Mouse (Mus musculus): ENCODE measurements around the gene Ebf3.

The Ebf3 gene

GRCm38 (mm10) chr7:137313904-137314691 is at the start of gene Ebf3:
Ebf3 (minus strand) TSS chr7:137314445.
- peak; percentile 89 for DNase-seq (ENCODE audit: low spot score in 2 of 2)

DNA sequence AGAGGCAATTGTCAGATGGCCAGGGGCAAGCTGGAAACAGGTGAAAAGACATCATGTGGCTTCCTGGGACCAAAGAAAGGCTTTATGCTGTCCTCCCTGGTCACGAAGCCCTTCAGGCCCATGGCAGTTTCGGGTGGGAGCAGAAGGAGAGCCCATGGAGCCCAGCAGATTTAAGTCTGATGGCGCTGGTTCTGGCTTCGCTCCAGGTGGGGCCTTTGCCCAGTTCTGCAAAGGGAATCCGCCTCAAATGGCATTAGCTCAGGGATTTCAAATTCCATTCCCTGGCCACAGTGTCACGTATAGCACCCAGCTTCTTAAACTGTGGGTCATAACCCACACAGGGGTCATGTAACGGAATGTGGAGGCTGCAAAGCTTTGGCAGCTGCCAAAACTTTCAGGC is 32.6 kb upstream of the Ebf3 start:
- no peak for DNase-seq (ENCODE audit: low spot score in 2 of 2)

- peak; percentile 35 to 43 for DNase-seq (ENCODE audit: low spot score in 2 of 2)
Measured at GRCm38 (mm10) chr7:137346068-137346467, 31.8 kb upstream of the Ebf3 start.

DNA sequence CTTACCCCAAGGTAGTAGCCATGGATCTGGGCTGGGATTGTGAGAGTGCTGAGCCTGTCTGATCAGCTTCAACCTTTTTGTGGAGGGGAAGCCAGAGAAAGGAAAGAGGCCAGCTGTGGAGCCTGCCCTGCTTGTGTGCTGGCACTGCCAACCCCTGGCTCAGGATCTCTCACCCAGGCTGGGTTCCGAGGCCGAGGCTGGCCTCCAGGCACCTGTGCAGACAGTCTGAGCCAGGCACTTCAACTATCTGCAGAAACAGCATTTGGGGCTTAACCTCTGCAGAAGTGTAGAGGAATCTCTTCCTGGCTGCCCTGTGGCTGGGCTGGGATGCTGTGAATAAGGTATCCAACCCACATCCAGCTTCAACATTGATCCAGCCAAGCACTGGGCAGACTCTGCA is 19.7 kb upstream of the Ebf3 start:
- DNase-seq (ENCODE audit: low spot score in 2 of 2): no peak

DNA sequence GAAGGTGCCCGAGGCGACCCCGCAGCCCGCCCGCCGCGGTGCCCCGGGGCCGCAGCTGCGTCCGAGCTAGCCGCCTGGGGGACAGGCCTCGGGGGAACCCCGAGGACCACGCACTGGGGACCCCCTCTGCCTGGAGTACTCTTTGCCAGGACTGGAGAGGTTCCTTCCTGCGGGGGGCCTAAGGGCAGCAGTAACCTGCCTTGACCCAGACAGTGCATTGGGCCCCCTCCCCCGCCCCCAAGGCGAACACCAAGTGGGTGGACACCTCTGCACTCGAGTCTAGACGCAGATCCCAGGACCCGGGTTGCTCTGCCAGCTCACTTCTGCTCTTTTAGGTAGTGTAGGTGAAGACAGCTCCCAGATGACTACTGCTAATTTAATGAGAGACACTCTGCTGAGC is 8.7 kb upstream of the Ebf3 start:
- DNase-seq (ENCODE audit: low spot score in 2 of 2): no peak

GRCm38 (mm10) chr7:137321961-137322784 is 7.9 kb upstream of the Ebf3 start:
- DNase-seq (ENCODE audit: low spot score in 2 of 2): no peak

DNA sequence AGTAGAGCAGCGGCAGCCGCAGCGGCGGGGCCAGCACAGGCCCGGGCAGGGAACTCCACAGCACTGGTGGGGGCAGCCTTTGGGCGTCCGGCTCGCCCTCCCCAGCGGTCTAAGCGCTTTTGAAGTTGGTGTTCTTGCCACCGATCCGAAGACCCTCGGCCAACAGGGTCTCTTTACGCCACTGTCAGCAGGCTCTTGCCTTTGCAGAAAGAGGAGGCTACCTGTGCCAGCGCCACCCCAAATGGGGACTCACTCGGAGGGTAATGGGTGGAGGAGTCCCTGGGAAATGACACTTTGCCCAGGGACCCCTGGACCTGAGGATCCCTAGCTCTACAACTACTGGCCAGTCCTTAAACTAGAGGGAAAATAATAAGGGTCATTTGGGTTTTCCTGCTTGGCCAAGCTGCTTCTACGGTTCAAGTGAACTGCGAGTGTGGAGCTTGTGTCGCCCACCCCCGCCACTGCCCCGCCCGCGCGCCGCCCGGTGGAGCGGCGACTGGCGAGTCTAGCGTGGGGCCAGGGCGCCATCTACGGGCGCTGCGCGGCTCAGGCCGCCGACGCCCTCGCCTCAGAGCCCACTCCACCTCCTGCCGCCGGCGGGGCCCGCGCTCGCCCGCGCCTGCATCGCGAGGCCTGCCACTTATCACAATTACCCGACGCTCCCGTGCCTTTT is 7.0 kb upstream of the Ebf3 start:
- DNase-seq (ENCODE audit: low spot score in 2 of 2): no peak

- DNase-seq (ENCODE audit: low spot score in 2 of 2): no peak
Measured at GRCm38 (mm10) chr7:137320320-137320719, 6.1 kb upstream of the Ebf3 start.

GRCm38 (mm10) chr7:137318924-137319885 is 5.0 kb upstream of the Ebf3 start:
- no peak for DNase-seq (ENCODE audit: low spot score in 2 of 2)

DNA sequence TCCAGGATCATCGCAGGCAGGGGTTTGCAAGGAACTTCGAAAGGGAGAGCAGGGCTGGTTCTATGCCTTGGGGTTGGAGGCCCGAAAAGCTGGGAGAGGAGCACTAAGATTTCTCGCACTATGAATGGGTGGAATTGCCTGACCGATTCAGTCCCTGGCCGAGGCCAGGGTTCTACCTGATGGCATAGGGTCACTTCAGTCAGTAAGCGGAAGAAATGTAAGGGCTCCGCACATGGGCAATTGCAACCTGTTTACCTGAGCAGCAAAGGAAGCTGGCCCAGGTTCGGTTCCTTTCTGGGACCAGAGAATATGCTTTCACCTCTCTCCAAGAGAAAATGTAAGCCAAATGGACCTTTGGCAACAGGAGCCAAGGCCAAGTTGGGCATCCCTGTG is 4.1 kb upstream of the Ebf3 start:
- DNase-seq (ENCODE audit: low spot score in 2 of 2): no peak

DNA sequence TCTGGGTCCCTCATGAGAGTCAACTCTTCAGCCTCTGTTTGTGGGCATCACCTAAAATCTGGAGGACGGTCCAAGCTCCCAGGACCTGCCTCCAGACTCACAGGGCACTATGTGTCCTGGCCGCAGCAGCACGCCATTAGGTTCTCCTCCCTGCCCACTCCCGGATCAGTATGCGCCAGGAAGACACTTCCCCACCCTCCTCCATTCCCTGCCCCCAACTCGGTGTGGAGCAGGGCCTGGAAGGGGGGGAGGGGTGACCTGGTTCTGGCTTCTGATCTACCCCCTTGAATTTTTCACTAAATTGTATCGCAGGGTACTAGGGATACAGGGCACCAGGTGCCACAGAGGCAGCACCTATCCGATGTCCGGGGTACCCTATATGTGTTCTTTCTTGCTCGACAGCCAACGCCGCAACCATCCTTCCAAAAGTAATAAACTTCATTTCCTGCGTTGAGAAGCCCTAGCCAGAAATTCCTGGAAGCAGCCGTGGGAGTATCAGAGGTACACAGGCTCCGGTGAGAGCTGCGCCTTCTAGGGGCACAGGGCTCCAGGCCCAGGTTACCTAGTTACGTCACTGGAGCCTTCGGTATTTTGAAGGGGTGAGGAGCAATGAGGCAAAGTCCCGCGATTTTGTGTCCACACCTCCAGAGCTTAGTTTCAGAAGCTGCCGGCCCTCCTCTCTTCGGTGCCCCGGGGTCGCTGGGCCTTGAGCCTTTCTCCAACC is 3.6 kb upstream of the Ebf3 start:
- DNase-seq (ENCODE audit: low spot score in 2 of 2): no peak

GRCm38 (mm10) chr7:137316926-137317658 is 2.8 kb upstream of the Ebf3 start:
- no peak for DNase-seq (ENCODE audit: low spot score in 2 of 2)

DNA sequence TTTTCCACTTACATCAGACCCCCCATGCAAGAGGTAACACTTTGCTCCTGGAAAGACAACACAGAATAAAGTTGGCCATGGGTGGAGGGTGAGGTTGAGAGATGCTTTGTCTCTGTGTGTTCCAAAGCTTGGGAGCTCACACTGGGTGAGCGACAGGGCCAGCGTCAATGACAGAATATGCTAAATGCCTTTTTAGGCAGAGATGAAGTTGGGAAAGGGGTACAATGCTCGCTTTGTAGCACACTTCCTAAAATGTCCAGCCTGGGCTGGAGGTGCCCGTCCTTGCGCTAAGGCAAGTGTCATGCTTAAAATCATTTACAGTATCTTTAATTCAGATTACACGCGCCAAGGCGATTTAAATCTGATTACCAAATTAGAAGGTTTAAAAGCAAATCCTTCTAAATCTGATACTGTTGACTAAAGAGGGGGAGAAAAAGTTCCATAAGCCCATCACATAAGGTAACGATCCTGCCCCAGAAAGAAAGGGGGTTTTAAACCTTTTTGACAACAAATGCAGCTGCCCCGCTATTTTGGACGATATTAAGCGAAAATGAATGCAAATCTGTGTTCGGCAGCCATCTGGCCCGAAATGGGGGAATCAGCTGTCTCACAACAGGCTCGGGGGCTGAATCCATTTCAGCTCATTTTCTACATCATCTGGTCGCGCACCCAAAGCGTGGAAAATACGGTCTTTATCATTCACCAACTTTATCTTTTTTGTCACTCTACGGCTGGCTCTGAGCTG is 2.1 kb upstream of the Ebf3 start:
- no peak for DNase-seq (ENCODE audit: low spot score in 2 of 2)

DNA sequence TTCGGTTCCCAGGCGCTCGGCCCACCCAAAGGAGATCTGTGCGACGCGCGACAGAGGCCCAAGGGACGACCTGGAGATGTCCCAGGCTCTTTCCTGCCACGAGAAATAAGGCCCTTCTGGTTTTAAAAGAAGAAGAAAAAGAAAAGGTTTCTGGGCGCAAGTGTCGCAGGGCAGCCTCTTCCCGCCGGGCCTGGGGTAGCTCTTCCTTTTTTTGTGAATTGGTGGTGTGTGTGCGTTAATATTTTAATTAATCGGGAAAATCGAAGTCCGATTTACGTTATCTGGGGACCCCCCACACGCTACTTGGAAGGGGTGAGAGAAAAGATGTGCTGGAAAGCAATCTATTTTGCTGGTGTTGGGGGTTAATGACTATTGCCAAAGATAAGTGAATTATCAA is 1.3 kb upstream of the Ebf3 start:
- DNase-seq (ENCODE audit: low spot score in 2 of 2): no peak

GRCm38 (mm10) chr7:137314710-137315543 is 682 bp upstream of the Ebf3 start:
- no peak for DNase-seq (ENCODE audit: low spot score in 2 of 2)

DNA sequence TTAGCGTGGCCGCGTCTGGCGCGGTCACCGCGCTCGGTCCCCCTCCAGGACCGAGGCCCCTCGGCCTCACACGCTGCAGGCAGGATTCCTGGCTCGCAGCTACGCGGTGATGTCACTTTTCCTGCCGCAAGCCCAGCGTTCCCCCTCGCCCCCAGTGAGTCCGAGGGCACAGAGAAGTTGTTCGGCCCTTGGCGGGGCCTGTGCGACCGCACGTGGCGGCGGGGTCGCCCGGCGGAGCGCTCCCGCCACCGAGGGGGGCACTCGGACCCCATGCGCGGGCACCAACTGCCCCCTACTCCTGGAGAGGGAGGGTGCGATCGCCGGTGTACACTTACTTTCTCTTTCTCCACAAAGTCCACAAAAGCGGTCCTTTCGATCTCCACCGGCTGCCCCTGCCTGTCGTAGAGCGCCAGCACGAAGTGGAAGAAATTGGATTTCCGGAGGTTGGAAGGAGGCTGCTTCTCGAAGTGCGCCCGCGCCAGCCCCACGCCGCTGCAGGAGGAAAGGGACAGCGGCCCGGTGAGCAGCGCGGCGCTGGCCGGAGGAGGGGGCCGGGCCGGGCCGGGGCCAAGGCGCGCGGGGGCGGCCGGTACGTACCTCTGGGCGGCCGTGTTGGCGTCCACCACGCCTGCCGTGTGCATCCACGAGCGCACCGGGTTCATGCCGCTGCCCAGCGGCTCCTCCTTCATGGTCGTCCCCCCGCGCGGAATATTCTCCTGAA is 902 bp downstream of the Ebf3 start:
- peak in 1 of 2 experiments; percentile 53 for DNase-seq (ENCODE audit: low spot score in 2 of 2)

- no peak for DNase-seq (ENCODE audit: low spot score in 2 of 2)
Measured at GRCm38 (mm10) chr7:137312933-137313182, 1.4 kb downstream of the Ebf3 start.
